Mouse (Mus musculus) right cerebral cortex, adult 2 months (tissue): Measurements from ENCODE around the gene Zbtb40.

Experiments
- DNase-seq, 2 experiments: peaks; one replicate each; pipeline ENCODE4 v3.0.0; 2021 to 2022; ENCODE audit warnings: low spot score in 2 of 2

The Zbtb40 gene

GRCm38 (mm10) chr4:136977244-136977643, 71.4 kb downstream of the Zbtb40 start:
- DNase-seq: no peak

GRCm38 (mm10) chr4:136970939-136971338, 77.7 kb downstream of the Zbtb40 start:
- DNase-seq: peak; percentile 40 to 49

- no peak for DNase-seq
Measured at GRCm38 (mm10) chr4:136969503-136970276, 78.9 kb downstream of the Zbtb40 start.

- no peak for DNase-seq
Measured at GRCm38 (mm10) chr4:136969096-136969495, 79.5 kb downstream of the Zbtb40 start.

DNA sequence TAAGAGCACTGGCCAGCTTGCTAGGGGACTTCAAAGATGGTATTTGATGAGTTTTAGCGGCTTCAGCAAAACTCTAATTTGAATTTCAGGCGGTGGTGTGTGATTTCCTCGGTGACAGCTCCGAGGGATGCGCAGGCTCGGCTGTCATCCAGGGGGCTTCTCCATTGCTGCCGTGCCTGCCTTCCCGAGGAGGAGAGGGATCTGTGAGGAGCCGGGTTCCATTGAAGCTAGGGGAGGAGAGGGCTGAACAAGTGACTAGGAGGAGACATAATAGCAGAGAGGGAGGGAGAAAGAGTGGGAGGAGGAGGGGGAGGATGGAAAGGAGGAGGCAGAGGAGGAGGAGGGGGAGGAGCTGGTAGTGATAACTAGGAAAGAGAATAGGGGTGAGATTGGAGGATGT, 81.1 kb downstream of the Zbtb40 start:
- no peak for DNase-seq

DNA sequence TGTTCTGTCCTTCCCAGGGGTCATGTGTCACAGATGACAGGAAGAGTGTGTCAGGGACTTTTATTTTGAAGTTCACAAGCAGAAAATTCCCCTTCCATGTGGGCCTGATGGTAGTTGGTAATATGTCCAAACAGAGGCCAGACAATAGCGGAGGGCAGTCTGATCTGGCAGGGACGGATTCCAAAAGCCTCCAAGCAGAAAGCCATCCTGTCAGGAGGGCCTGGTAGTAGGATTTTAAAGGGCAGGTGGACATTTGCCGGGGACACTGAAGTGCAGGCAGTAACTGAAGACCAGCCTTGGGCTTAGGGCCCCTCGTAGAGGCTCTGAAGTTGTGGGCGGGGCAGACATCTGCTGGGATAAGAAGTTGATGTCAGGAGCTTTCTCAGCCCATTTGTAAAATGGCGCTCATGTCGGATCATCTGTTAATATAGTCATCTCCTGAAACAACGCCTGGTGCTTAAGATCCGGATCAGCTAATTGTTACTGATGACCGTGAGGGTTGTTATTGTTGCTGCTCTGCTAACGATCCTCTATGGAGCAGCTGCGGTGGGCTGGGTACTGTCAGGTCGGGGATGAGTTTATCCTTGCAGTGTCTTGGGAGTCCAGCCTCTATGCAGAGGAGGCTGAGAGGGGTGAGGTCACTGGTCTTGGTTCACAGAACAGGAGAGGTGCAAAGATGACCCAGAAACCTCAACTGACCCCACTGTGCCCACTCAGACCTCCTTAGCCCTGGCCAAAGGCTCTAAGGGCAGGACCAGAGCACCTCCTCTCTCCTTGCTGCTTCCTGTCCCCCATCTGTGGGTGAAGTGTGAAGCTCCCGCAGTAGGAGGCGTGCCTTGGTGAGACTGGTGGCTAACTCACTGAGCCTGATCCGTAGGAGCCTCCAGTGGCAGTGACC, 81.9 kb downstream of the Zbtb40 start:
- no peak for DNase-seq

DNA sequence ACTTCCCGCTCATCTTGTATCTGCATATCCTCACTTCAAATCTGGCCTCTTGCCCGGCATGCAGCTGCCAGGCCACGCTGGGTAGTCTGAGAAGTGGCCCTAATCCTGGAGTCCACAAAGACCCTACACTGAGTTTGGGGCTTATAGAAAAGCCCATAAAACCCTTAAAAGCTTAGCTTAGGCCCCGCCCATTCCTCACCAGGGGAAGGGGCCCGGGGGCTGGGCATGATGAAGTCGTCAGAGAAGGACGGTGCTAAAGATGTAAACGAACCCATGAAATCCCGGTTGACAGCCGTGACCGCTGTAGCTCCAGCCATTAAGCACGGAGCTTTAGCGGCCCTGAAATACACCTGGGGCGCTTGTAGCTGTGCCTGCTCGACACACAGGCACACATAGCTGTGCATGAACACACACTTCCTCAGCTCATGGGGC, 83.6 kb downstream of the Zbtb40 start:
- no peak for DNase-seq

GRCm38 (mm10) chr4:136962447-136962846, 86.2 kb downstream of the Zbtb40 start:
- no peak for DNase-seq

GRCm38 (mm10) chr4:136961642-136962285, 86.8 kb downstream of the Zbtb40 start:
- no peak for DNase-seq

- DNase-seq: no peak
Measured at GRCm38 (mm10) chr4:136960581-136960980, 88.0 kb downstream of the Zbtb40 start.

DNA sequence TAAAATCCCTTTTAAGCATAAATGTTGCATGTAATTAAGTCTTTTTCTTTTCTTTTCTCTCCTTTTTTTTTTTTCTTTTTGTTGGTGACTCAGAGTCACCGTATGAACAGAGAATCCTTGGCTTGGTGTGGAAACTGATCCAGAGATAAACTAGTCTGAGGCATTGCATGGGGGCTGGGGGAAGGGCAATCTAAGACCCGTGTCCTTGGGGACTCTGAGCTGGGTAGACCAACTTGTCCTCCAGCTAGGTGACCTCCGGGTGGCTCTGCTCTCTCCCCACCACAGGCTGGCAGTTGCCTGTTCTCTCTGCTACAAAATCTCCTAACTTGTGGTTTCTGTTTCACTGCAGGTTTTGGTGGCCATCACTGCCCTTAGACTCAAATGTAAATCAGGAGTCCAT, 88.5 kb downstream of the Zbtb40 start:
- no peak for DNase-seq

DNA sequence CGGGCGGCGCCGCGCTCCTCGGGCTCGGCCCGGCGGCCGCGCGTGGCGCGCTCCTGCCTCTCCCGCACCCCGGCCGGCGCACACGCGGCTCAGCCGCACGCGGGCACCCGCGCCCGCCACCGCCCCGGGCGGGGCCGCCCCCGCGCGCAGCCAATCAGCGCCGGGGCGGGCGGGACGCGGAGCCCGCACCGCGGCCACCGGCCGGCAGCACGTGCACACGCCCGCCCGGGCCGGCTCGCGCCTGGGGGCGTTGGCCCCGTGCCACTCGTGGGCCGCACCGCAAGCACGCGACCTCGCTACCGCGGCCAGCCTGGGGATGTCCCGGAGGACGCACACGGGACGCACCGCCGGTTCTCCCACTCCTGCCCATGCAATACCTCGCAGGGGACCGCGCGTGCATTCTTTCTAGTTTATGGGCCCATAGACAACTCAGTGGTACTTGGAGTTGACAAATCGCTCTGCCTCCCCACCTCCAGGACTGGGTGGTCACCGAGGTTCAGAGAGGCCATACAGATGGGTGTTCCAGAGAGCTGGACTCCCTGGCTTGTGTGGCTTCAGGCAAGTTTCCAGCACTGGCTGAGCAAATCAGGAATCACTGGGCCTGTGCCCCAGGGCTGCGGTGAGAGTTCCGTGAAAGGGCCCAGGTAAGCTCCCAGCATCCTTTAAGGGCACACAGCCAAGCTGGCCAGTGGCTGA, 91.7 kb downstream of the Zbtb40 start, which contains the start of gene Epha8:
Gene Epha8, minus strand, starts transcription at position 66 of the 696 bp plus-strand sequence.
- DNase-seq: no peak

DNA sequence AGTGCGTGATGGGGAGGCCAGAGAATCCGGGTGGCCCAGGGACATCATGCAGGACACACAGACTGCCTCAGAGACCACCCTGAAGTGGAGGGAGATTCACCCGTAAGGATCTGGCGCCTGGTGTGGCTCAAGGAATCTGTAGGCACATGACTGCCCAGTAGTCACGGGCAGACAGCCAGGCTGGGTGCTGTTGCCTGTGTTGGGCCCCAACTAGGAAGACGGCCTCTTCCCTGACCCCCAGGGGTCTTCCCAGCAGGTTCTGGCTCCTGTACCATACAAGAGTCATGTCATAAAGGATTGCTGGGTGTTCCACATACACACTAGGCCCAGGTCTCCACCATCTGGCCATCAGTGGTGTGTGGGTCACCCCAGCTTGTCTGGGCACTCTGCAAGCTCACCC, 94.0 kb downstream of the Zbtb40 start:
- no peak for DNase-seq

DNA sequence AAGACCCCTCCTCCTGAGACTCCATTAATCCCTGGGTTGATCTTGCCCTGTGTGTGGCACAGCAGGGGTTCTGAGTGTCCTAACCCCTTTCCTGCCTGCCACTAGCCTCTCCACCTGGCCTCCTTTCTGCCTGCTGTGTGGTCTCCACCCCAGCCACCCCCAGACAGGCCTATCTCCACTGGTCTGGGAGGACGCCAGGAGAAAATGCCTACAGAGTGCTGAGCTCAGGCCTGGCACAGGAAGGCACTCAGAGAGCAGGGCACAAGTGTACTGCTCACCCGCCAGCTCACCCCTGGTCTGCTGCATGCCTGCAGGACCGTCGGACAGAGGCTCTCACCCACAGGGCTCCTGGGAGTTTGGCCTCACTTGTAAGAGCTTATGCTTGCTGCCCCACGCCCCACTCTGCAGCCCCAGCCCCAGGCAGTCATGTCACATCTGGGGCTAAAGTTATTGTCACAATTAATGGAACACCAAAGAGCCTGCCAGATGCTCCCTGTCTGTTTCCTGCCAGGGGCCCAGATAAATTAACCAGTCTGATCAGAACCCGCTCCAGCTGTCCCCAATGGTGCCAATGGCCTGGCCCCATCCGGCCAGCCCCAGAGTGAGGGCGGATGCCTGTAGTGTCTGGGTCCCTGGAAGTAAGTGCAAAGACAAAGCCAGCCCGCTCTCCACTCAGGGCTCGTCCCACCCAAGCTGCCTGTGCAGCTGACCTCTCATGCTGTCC, 99.2 kb downstream of the Zbtb40 start:
- no peak for DNase-seq

DNA sequence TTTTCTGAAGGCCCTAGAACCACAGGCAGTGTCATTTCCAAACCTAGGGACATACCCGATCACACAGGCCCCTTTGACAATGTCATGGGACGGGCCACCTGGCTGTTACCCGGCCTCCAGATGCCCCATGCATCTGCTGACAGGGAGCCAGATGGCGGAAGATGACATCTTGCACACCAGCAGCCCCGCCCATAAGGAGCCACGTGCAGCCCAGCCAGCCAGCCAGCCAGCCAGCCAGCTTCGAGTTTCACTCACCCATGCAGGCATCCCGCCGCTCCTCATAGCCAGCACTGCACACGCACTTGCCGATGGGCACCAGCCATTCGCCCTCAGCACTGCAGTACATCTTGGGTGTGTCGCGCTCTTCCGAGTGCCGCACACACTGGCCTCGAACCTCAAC, 103.2 kb downstream of the Zbtb40 start:
- no peak for DNase-seq

DNA sequence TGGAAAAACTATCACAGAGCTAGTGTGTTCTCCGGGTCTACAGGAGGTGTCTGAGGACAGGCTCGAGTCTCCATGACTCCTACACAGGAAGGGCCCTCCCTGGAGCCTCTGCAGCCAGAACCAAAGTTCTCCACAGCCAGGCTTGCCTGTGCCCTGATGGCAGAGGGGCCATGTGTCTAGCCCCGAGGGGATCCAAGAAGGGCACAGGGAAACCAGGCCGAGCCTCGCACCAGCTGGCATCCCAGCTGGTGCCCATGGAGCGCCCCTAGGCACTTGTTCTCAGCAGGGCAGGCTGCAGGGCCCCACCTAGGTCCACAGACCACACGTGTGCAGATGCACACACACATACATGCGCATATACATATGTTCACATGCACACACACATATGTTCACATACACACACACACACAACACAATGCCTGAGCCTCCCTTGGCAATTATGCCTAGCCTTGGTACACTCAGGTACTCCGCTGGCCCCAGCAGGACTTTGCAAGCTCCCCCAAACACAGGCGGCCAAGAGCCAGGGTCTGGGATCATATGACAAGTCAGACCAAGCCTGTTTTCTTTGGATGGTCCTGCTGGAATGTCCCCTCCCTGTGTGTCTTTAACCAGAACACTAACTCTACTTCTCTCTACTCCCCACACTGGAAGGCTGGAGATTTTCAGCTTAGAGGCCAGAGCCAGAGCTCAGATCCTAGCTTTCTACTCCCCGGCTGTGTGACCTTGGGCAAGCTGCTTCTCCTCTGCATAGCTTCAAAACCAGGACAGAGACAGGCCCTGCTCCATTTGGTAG, 103.8 kb downstream of the Zbtb40 start:
- DNase-seq: no peak

DNA sequence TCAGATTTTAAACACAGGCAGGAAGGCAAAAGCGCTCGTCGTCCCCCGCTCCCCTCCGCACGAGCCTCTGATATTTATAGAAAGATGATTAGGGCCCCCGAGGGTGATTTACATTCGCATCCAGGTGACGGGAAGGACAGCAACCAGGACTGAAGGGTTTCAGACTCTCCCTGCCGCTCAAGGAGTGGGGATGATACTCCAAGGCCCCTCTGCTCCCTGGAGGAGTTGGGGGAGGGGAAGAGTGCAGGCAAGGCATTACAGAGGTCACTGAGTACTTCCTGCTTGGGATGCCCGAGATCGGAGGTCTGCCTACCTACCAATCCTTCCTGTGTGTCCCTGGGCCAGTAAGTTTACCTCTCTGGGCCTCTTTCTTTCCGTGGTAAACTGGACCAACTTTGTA, 105.4 kb downstream of the Zbtb40 start:
- DNase-seq: no peak

GRCm38 (mm10) chr4:136942761-136943160, 105.8 kb downstream of the Zbtb40 start:
- no peak for DNase-seq

- no peak for DNase-seq
Measured at GRCm38 (mm10) chr4:136937935-136938334, 110.7 kb downstream of the Zbtb40 start.

DNA sequence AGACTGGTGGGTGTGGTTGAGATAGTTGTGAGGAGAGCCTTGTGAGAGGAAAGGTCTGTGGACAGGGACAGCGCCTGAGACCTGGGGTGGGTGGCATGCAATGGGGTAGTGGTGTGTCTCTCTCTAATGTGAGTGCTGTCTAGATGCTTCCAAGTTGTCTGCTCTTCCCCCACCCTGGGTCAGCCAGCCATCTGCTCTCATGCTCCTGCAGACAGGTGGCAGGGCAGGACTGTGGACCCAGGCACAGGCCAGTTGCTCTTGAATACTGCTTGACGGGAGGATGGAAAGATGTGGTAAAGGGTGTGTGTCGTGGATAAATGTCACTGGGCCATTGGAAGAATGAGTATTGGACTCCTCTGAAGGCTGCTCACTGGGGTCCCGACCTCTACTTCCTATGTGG, 111.3 kb downstream of the Zbtb40 start:
- no peak for DNase-seq
